Mouse (Mus musculus): ENCODE data around the gene Fgr.

Gene Fgr

GRCm38 (mm10) chr4:133049071-133049920, 75.4 kb downstream of the Fgr start:
- in situ Hi-C loops (cut with MboI; ENCODE audit: low sequenced_read_pairs): no loop called here

DNA sequence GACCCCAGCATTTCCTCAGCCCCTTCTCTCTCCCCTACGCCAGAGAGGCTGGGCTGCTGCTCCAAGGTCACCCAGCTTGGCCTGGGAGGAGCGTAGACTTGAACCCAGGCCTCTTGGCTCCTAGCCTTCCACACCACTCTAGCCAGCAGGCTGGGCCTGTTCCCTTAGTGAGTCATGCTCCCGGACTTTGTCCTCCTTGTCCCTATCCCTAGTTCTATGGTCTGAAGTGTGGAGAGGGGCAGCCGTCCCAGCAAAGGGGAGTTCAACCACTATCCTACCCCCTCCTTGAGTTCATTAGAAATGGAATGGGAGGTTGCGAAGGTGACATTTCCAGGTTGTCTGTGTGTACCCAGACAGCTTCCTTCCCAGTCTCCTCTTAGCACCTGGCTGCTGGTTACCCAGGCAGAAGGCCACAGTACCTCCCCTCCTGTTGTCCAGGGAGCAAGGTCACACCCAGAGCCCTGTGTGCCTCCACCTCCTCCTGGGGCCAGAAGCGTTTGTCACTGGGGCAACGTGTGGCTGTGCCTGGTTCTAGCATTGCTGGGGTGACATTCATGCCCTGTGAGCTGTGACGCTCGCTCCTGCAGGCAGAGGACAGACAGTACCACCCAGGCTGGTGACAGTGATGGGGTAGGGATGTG, 76.4 kb downstream of the Fgr start:
- in situ Hi-C loops (cut with MboI; ENCODE audit: low sequenced_read_pairs): no loop called here

DNA sequence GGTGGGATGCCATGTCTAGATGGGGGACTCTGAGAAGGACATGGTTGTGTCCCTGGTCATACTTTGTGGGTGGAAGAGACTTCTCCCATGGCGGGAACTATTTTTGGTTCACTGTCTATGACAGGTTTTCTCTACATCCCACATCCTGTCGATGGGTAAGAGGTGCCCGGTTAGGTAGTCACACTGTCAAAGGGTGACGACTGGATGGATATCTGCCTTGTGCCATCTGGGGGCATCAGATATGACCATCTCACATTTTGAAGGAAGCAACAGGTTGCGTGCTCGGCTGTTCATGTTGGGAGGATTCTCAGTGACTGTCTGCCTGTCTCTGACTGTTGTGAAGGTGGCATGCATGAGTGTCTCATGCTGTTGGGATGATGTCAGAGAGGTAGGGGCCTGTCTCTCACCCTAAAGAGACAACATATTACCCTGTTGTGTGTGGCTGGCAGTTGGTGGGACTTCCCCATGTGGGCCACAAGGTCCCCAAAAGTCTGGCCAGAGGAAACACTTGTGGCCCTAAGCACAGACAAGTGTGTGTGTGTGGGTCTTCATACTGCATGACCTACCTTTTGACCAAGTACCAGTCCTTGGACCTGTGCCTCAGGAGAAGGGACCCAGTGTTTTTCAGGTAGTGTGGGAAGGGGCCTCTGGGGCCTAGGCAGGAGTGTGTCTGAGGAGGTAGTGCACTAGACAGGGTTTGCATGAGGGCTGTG, 77.1 kb downstream of the Fgr start:
- in situ Hi-C loops (cut with MboI; ENCODE audit: low sequenced_read_pairs): no loop called here

- in situ Hi-C loops (cut with MboI; ENCODE audit: low sequenced_read_pairs): no loop called here
Measured at GRCm38 (mm10) chr4:133051550-133051865, 77.6 kb downstream of the Fgr start.

Data from CH12F3 (cell line).